Mouse (Mus musculus): ENCODE measurements around the gene Cmpk2. TPM values are rescaled to one million over a fixed set of nuclear protein-coding genes. Genes with fewer than 3 reads are reported as not detected.
A peak's percentile ranks its signal among the peaks of the same experiment; 100 is the strongest.
"Not testable (repeated sequence)": the region's sequence is repeated elsewhere in the genome, so short reads cannot be mapped to it uniquely, and the experiment has no call there.

Gene Cmpk2
- total RNA-seq, 1 experiment from 2014 or later = 20.9 TPM

DNA sequence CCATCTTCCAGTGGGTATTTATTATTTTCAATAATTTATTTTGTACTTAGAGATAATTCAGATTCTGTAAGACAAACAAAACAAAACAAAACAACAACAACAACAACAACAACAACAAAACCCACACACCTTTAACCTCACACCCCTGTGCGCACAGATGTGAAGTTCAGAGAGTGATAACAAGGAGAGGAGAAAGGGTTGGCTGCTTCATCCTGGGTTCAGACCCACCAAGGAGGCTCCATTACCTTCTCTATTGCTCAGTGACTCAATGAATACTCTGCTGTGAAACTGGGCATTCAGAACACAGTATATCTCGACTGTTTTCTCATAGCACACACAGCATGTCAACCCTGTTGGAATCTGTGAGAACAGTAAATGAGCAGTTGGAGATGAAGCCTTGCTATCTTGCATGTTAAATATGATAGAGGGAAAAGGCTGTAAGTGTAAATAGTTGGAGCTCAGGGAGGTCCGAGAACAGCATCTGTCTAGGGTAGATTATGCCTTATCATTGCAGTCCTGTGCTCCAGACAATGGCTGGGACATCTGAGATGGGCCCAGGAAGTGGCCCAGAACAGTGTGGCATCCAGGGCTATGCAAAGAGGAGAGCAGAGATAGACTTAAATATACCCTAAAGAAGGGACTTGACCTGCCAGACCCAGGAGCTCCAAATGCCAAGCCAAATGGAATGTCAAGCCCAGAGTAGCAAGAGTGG, 3.9 kb downstream of the Cmpk2 start:
- ATAC-seq (replicated peaks in 1 of 2; ENCODE audit: insufficient read depth in 1 of 2, low FRiP score in 2 of 2, low TSS enrichment in 1 of 2, low read depth in 1 of 2, poor library complexity in 2 of 2, severe bottlenecking in 2 of 2) = no peak

DNA sequence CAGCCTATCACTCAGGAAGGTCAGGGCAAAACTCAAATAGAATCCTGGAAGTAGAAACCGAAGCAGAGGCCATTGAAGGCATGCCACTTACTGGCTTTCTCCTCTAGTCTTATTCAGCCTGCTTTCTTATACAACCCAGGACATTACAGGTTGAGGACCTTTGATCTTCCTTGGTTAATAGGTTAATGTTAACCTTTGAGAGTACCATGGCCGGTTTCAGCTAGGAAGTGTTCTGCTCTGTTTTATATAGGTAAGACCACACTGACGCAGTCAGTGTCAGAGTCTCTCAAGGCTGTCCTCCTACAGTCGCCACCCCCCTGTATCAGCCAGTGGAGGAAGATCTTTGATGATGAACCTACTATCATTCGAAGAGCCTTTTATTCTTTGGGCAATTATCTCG, 4.7 kb downstream of the Cmpk2 start:
- no peak for ATAC-seq (replicated peaks in 1 of 2; ENCODE audit: insufficient read depth in 1 of 2, low FRiP score in 2 of 2, low TSS enrichment in 1 of 2, low read depth in 1 of 2, poor library complexity in 2 of 2, severe bottlenecking in 2 of 2)

DNA sequence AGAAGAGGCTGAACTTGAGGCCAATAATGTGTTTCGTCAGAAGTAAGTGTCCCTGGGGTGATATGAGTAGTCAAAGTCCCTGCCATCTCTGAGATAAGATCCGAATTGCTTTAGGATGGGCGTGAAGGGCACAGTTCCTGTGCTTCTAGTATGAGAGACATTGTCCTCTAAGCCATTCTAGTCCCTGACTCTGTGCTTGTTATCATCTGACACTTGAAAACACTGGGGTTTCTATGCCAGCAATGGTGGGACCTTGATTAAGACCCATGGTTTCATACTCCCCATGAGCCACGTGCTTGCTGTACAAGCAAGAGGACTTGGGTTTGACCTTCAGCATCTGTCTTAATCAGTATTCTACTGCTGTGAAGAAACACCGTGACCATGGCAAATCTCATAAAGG, 8.2 kb downstream of the Cmpk2 start:
- ATAC-seq (replicated peaks in 1 of 2; ENCODE audit: insufficient read depth in 1 of 2, low FRiP score in 2 of 2, low TSS enrichment in 1 of 2, low read depth in 1 of 2, poor library complexity in 2 of 2, severe bottlenecking in 2 of 2) = no peak

DNA sequence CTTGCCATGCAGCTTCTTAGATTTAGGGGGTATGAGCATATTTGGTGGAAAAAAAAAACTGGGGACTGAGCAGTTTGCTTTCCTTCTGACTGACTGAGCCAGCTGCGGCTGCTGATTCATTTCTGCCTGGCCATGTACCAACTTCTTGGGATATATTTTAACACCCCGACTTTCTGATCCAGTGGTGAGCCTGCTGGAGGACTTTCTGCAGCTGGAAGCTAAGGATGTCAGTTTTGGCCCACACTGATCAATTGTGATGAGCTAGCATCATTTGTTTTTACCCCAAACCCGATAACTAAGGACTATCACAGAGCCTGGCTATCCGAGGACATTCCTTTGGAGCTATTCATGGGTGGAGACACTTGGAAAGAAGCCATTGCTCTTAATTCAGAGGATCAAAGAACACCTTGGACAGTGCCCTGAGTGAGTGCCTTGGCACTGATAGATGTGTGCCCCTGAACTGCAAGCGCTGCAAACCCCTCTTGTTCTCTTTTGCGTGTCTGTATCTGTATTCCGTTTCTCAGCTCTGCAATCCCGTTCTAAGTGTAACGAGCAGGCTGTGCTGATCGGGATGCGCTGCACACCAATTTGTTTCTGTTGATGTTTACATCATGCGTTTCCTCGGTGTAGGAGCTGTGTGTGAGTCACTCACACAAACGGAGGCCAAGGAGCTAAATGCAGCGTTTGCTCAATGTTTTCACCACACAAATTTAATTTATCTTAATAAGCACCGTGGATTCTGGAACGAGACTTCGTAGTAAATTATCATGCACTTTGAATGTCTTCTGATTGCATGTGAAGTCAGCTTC, 9.4 kb downstream of the Cmpk2 start:
- 0 out of 4 replicates have a peak, but pooled peaks of 1 of the 2 experiments have one; percentile 7 for ATAC-seq (replicated peaks in 1 of 2; ENCODE audit: insufficient read depth in 1 of 2, low FRiP score in 2 of 2, low TSS enrichment in 1 of 2, low read depth in 1 of 2, poor library complexity in 2 of 2, severe bottlenecking in 2 of 2)

DNA sequence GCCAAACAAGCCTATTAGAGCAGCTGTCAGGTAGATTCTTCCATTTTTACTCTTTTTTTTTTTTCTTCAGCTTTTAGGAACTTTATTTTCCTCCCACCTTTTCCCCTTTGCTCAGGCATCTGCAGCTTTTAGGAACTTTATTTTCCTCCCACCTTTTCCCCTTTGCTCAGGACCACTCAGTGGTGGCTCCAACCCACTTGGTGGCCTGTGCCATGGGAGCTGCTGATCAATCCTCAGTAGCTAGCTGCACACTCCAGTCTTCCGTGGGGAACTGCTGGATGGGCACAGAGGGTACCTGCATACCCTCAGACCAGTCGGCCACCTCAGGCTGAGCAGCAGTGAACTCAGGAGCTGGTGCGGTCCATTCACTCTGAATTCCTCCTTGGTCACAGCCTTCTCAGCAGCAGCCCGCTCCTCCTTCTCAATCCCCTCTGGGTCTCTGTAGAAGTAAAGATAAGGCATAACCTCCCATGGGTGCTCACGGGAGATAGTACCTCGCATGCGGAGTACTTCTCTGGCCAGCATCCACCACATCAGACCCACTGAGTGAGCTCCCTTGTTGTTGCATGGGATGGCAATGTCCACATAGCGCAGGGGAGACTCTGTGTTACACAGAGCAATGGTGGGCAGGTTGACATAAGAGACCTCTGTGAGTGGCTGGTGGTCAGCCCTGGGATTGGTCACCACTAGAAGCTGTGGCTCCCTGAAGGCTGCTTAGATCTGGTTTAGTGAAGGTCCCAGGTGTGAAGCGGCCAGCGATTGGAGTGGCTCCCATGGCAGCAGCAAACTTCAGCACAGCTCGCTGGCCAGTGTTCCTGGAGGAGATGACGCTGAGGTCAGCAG, 17.0 kb downstream of the Cmpk2 start:
- ATAC-seq (replicated peaks in 1 of 2; ENCODE audit: insufficient read depth in 1 of 2, low FRiP score in 2 of 2, low TSS enrichment in 1 of 2, low read depth in 1 of 2, poor library complexity in 2 of 2, severe bottlenecking in 2 of 2) = not testable (repeated sequence)

DNA sequence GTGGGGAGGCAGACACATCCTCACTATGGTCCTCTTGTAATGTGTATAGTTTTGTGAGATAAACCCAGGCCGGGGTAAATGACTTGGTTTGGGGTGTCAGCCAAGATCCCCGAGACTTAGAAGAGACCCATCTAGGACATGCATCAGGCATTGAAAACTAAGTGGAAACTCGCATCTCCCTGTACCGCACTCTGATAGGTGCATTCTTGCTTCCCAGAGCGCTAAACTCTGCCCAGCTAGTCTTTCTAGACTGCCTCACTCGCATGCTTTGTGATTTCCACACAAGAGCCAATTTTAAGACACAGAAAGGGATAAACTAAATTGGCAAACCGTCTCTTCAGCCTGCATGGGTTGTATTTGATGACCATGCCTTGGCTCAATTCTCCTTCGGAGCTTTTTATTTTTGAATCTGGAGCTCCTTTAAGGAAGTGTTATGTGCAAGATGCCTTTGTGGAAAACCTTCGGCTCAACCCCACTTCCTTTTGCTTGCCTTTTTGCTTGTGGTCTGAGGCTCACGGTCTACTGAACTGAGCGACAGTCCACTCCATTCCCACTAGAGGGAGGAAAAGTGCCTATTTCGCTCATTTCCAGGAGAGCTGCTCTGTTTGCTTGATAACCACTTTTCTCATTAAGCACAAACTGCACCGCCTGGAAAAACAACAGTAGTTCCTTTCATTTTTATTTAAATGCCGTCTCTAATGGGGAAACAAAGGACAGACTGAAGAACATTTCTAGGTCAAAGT, 19.0 kb downstream of the Cmpk2 start:
- ATAC-seq (replicated peaks in 1 of 2; ENCODE audit: insufficient read depth in 1 of 2, low FRiP score in 2 of 2, low TSS enrichment in 1 of 2, low read depth in 1 of 2, poor library complexity in 2 of 2, severe bottlenecking in 2 of 2) = peak; percentile 95 to 97

DNA sequence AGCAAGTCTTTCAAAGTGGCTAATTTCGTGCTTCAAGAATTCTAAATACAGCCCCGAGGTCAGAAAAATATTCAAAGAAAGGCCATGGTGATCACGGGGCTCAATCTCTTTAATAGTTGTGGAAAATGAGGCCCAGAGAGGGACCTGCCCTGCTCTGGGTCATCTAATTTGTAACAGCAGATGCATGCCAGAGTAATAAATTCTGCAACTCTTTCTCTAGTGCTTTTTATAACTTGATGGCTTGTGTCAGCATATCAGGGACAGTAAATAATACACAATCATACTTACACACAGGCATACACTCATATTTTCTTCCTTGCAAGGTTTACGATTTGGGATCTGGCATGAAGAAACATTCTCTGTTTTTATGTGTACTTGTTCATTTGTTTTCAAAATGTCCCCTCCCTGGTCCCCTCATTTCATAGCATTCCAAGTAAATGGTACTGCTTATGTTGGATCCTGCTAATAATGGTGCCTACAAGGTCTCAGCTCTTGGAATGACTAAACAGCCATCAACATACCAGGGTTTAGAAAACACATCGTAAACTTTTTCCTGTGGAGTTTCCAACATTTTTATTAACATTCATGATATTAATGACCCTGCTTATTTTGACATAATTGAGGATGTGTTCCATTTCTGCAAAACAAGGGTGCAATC, 19.7 kb downstream of the Cmpk2 start:
- no peak for ATAC-seq (replicated peaks in 1 of 2; ENCODE audit: insufficient read depth in 1 of 2, low FRiP score in 2 of 2, low TSS enrichment in 1 of 2, low read depth in 1 of 2, poor library complexity in 2 of 2, severe bottlenecking in 2 of 2)

DNA sequence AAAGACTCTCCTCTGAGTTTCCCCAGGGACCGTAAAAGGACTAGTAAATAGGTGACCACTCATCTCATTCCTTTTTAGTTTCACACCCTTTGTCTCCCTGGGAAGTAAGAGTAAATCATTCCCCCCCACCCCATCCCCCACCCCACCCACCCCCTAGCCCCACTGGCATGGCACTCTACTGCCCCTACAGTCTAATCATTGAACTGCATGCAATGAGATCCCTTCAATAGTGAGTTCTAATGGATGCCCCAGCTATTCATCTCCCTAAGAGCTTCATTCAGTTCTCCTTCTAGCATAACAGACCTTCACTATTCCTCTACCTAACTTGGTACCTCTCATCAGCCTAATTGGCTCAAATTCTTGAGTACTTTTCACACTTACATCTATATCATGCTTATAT, 20.9 kb downstream of the Cmpk2 start:
- ATAC-seq (replicated peaks in 1 of 2; ENCODE audit: insufficient read depth in 1 of 2, low FRiP score in 2 of 2, low TSS enrichment in 1 of 2, low read depth in 1 of 2, poor library complexity in 2 of 2, severe bottlenecking in 2 of 2) = no peak

DNA sequence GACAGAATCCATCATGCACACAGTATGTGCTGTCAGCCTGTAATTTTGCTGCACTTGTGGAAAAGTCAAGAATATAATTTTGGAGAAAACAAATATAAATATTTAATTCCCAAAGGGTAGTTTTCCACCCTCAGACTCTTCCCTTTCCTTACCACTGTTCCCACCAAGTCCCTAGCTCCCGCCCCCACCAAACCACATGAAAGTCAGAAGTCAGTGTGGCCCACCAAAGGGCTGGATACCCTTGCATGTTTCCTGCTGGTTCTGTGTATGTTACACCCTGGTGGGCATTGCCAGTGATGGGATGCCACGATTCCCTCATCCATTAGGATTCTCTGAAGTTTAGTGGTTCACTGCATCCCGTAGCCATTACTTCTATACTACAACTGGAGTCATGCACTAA, 32.0 kb downstream of the Cmpk2 start:
- ATAC-seq (replicated peaks in 1 of 2; ENCODE audit: insufficient read depth in 1 of 2, low FRiP score in 2 of 2, low TSS enrichment in 1 of 2, low read depth in 1 of 2, poor library complexity in 2 of 2, severe bottlenecking in 2 of 2) = no peak

DNA sequence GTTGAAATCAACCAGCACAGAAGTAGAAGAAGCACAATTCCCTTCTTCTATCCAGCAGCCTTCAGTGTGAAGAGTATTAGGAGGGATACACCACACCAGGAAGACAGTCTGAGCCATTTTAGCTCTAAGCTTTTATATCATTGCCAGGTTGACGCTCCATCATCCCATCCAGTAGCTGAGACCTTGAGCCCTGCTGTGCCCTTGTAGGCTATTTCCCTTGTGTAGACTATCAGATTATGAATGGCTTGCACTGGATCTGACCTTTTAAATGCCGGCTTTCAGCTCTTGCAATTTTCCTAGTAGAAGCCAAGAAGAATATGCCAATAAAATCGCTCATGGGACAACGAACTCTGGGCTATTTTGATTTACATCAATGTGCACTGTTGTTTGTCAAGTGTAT, 42.0 kb downstream of the Cmpk2 start:
- no peak for ATAC-seq (replicated peaks in 1 of 2; ENCODE audit: insufficient read depth in 1 of 2, low FRiP score in 2 of 2, low TSS enrichment in 1 of 2, low read depth in 1 of 2, poor library complexity in 2 of 2, severe bottlenecking in 2 of 2)

DNA sequence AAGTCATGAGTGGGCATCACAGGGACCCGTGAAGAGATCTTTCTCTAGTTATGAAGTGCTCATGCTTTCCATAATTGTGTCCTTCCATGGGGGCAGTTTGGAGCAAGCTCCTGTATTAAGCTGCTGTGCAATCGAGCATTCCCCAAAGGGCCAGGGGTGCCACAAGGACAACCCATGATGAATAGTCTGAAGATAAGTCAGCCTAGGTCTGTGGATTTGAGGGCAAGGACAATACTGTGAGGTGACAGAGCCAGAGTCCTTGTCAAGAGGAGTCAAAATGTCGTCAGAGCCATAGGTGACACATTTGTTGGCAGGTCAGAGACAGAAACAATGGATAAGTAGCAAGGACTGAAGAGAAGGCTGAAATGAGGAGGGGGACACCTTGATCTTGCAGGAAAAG, 49.2 kb downstream of the Cmpk2 start:
- ATAC-seq (replicated peaks in 1 of 2; ENCODE audit: insufficient read depth in 1 of 2, low FRiP score in 2 of 2, low TSS enrichment in 1 of 2, low read depth in 1 of 2, poor library complexity in 2 of 2, severe bottlenecking in 2 of 2) = no peak

DNA sequence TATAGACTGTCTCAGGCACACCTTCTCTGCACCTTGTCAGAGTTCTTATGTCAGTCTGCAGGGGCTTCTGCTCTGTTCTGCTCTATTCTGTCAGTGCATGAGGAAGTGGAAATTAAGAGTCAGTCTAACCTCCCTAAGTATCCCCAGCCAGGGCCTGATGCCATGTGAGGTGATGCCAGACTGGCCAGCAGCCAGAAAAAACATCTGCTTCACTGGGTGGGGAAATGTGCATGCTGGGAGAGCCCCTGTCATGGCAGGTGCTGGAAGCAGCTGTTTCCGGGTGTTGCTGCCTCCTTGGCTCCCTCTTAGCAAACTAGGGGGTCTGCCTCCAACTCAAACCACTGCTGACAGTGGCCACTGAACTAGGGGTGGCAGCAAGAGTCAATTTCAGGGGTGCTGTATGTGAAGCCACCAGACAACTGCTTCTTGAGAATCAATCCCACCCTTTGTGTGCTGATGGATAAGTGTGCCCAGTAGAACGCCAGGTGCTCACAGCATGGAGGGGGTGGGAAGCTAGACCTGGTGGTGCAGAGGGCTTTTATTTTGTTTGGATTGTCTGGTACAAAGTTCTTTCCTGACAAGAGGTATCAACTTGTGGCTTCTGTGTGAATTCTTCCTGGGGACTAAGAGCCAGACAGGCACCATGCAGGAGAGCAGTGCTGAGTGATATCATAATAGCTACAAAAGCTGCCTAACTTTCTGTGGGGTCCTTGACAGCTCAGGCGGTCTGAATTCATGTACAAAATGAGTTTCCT, 56.1 kb downstream of the Cmpk2 start:
- ATAC-seq (replicated peaks in 1 of 2; ENCODE audit: insufficient read depth in 1 of 2, low FRiP score in 2 of 2, low TSS enrichment in 1 of 2, low read depth in 1 of 2, poor library complexity in 2 of 2, severe bottlenecking in 2 of 2) = peak; percentile 92 to 95

DNA sequence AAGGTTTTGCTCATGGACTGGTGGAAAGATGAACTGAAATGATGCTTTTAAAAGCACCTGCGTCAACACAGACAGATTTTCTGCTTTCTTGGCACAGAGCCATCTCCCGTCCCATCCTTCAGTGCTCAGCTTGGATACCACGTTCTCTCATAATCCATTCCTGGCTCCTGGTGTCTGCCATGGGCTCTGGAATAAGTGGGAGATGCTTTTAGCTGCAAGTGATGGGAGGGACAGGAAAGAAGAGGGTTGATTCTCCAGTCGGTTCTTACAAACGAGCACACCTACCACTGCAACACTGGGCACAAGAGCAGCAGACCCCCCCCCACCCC, 56.7 kb downstream of the Cmpk2 start:
- no peak for ATAC-seq (replicated peaks in 1 of 2; ENCODE audit: insufficient read depth in 1 of 2, low FRiP score in 2 of 2, low TSS enrichment in 1 of 2, low read depth in 1 of 2, poor library complexity in 2 of 2, severe bottlenecking in 2 of 2)

All from hematopoietic stem cell, adult 5-6 weeks (primary cell).